Mouse (Mus musculus) MEL (cell line): Measurements from ENCODE around the gene Npsr1.

Experiments used
- BHLHE40 ChIP-seq: IDR thresholded peaks from 2 replicates; pipeline ENCODE4 v1.6.1; 2012; ENCODE audit warnings: low read depth, mild to moderate bottlenecking, inconsistent platforms, low read length, improper control_type of control experiment, borderline replicate concordance
- CHD1 ChIP-seq: IDR thresholded peaks from 2 replicates; pipeline ENCODE4 v1.6.1; 2012; ENCODE audit warnings: low read depth, mild to moderate bottlenecking, inconsistent platforms, low read length, improper control_type of control experiment
- CTCF ChIP-seq, 3 experiments: IDR thresholded peaks in 2 of 3; conservative IDR thresholded peaks in 1 of 3; 2 replicates each; pipeline ENCODE4 v1.5.1; 2011 to 2012; ENCODE audit warnings: low read length in 3 of 3, low read depth in 2 of 3, mild to moderate bottlenecking in 2 of 3, improper control_type of control experiment in 1 of 3, inconsistent platforms in 1 of 3, mixed read lengths in 1 of 3, moderate library complexity in 1 of 3; ENCODE audit not compliant: control insufficient read depth in 1 of 3, insufficient read depth in 1 of 3, poor library complexity in 1 of 3, severe bottlenecking in 1 of 3
- ELF1 ChIP-seq: IDR thresholded peaks from 2 replicates; pipeline ENCODE4 v1.6.1; 2014; ENCODE audit warnings: low read depth, mild to moderate bottlenecking, inconsistent platforms, low read length, improper control_type of control experiment, moderate library complexity
- EP300 ChIP-seq, 2 experiments: IDR thresholded peaks; 2 replicates each; pipeline ENCODE4 v1.6.1; 2011; ENCODE audit warnings: improper control_type of control experiment in 2 of 2, low read length in 2 of 2, low read depth in 1 of 2, mild to moderate bottlenecking in 1 of 2
- GATA1 ChIP-seq: IDR thresholded peaks from 2 replicates; pipeline ENCODE4 v1.6.1; 2011; ENCODE audit warnings: low read depth, low read length, improper control_type of control experiment
- JUND ChIP-seq: IDR thresholded peaks from 2 replicates; pipeline ENCODE4 v1.6.1; 2011; ENCODE audit warnings: low read depth, mild to moderate bottlenecking, improper control_type of control experiment, low read length
- KAT2A ChIP-seq: conservative IDR thresholded peaks from 2 replicates; pipeline ENCODE4 v1.6.1; 2012; ENCODE audit warnings: low read depth, low read length, improper control_type of control experiment, inconsistent platforms
- POLR2A ChIP-seq, 2 experiments: IDR thresholded peaks; 2 replicates each; pipeline ENCODE4 v1.6.1; 2011 to 2012; ENCODE audit warnings: low read length in 2 of 2, mild to moderate bottlenecking in 2 of 2, control low read depth in 1 of 2, improper control_type of control experiment in 1 of 2, low read depth in 1 of 2, moderate library complexity in 1 of 2; ENCODE audit not compliant: control insufficient read depth in 1 of 2, insufficient read depth in 1 of 2, poor library complexity in 1 of 2
- POLR2AphosphoS2 ChIP-seq: IDR thresholded peaks from 2 replicates; pipeline ENCODE4 v1.6.1; 2011; ENCODE audit warnings: low read length, improper control_type of control experiment
- SMC3 ChIP-seq: IDR thresholded peaks from 2 replicates; pipeline ENCODE4 v1.6.1; 2011; ENCODE audit warnings: low read depth, low read length, improper control_type of control experiment
- UBTF ChIP-seq: IDR thresholded peaks from 2 replicates; pipeline ENCODE4 v1.6.1; 2012; ENCODE audit warnings: low read depth, mild to moderate bottlenecking, inconsistent platforms, low read length, improper control_type of control experiment, moderate library complexity, borderline replicate concordance; ENCODE audit not compliant: insufficient read depth

DNA sequence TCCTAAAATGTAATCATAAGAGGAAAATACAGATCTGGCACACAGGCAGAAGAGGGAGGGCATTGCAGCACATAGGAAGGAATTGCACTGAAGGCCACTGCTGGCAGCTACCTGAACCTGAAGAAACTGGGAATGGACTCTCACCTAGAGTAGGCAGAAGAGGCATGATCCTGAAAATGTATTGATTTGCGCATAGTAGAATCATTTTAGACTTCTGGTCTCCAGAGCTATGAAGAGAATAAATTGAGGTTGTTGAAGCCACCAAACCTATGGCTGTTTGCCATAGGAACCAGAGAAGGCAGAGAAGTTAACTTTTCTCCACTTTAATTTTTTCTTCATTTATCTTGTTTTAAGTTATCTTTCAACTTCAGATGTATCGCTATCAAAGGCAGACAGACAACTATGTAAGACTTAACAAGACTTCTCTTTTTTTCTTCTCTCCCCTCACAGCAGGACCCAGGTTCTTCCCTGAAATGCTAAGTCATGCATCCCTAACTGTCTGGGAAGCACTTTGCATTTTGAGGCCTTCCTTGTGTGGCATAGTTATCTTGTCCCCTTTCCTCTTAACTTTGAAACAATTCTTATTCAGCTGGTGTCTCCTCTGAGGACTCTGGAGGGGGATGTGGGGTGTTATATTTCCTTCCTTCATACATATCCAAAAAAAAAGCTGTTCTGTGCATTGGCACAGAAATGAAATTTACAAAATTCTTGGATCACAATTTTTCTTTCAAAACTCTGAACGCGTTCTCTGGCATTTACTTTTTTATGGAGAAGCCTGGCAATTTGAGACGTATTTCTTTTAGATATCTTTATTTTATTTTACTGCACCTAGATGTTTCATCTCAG, 186.7 kb downstream of the Npsr1 start:
- no peak for TF ChIP-seq CTCF (IDR thresholded peaks at IDR 0.05 in 2 of 3, conservative IDR thresholded peaks at IDR 0.05 in 1 of 3; ENCODE audit: control insufficient read depth in 1 of 3, insufficient read depth in 1 of 3, low read depth in 2 of 3, low read length in 3 of 3, poor library complexity in 1 of 3, severe bottlenecking in 1 of 3)
- TF ChIP-seq GATA1, result peak; percentile 100
- peak; percentile 85 for TF ChIP-seq BHLHE40
- TF ChIP-seq POLR2A (IDR thresholded peaks at IDR 0.05; ENCODE audit: control insufficient read depth in 1 of 2, insufficient read depth in 1 of 2, low read depth in 1 of 2, low read length in 2 of 2, poor library complexity in 1 of 2), result no peak
- TF ChIP-seq JUND, result peak; percentile 93
- TF ChIP-seq POLR2AphosphoS2, result peak; percentile 81; the same call in 1 of the 2 replicates
- TF ChIP-seq UBTF, result 0 out of 2 replicates have a peak, but pooled peaks have one; percentile 61
- TF ChIP-seq ELF1, result 0 out of 2 replicates have a peak, but pooled peaks have one; percentile 56
- peak; percentile 100 for TF ChIP-seq EP300 (IDR thresholded peaks at IDR 0.05; ENCODE audit: low read depth in 1 of 2, low read length in 2 of 2)
- TF ChIP-seq CHD1, result 0 out of 2 replicates have a peak, but pooled peaks have one; percentile 73
- peak; percentile 62 for TF ChIP-seq KAT2A
- peak; percentile 37; the same call in 1 of the 2 replicates for TF ChIP-seq SMC3
